Mouse (Mus musculus): ENCODE measurements at regions not wholly inside any gene's neighbourhood (a gene's known extent, or its start where the extent isn't known, plus 50 kb on each side); places are given as distances from the start of the nearest gene placed in this dataset.

DNA sequence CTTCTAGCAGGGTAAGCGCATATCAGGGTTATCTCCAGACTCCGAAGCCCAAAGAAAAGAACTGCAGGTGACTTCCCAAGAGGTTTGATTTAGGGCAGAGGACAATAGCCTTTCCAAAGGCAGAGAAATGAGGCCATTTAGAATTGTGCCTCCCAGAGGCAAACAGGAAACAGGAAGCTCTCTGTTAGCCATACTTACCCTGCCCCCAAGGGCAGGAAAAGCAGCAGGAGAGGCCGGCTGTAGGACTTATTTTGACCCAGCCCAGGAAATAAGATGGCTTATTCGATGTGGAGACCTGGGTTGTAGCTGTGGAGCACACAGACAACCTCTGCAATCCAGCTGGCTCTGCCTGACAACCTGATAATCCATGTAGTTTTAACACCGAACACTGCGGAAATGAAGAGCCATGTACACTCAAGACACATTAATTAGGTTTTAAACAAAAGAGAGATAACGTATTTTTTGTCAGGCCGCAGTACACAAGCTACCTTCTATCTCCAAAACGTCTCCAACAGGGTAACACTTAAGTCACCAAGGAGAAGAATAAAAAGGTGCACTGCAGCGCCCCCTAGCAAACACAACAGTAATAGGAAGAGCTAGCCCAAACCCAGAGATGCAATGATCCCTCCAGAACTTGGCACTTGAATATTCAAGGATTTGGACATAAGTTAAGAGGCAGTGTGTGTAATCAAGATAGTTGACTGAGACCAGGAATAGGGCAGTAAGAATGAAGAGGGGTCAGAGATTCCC lies 62.4 kb upstream of the Kdr start:
- 59% methylated on average over 10 of the region's 10 CpGs for whole genome bisulfite sequencing
- Histone ChIP-seq H3K4me1 (ENCODE audit: control insufficient read depth, insufficient read depth, low read length) (no peaks in the 10 kb centered on the region; the same call in 1 of the 2 replicates), H3K4me2 (ENCODE audit: low read depth, low read length) (no peak overlapping the region), H3K27ac (ENCODE audit: low read length) (no peak overlapping the region), H3K4me3 (replicated peaks; ENCODE audit: low read length) (no peak overlapping the region), H3K9ac (ENCODE audit: low read length) (no peak overlapping the region), H3K36me3 (ENCODE audit: control insufficient read depth, insufficient read depth, low read length) (no peaks in the 10 kb centered on the region), H3K27me3 (ENCODE audit: control insufficient read depth, insufficient read depth, low read length) (no peaks in the 10 kb centered on the region), H3K9me3 (replicated peaks; ENCODE audit: control insufficient read depth, low read length) (no peaks in the 10 kb centered on the region)
- ATAC-seq (ENCODE audit: insufficient read depth, low FRiP score) = no peak

DNA sequence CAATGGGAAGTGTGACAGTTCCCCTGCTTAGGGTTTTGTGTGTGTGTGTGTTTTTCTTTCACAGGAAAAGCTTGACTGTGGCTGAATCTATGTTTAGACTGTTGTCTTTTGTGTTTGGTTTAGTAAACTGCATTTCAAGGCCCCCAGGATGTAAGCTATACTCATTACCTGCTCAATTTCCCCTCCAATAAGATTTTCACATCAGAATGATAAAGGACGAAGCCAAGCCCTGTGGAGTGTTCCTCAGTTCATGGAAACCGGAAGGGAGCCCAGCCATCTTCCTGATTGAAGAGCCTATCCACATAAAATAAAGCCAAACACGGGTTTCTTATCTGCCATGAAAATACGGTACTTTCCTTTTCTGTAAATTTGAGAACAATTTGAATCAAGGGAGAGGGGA lies 50.5 kb upstream of the Kdr start:
- Histone ChIP-seq H3K9me3 (replicated peaks; ENCODE audit: control insufficient read depth, low read length) (no peaks in the 10 kb centered on the region), H3K27ac (ENCODE audit: low read length) (no peak overlapping the region), H3K36me3 (ENCODE audit: control insufficient read depth, insufficient read depth, low read length) (no peaks in the 10 kb centered on the region), H3K4me3 (replicated peaks; ENCODE audit: low read length) (no peak overlapping the region), H3K9ac (ENCODE audit: low read length) (no peak overlapping the region), H3K27me3 (ENCODE audit: control insufficient read depth, insufficient read depth, low read length) (no peaks in the 10 kb centered on the region), H3K4me2 (ENCODE audit: low read depth, low read length) (no peak overlapping the region), H3K4me1 (ENCODE audit: control insufficient read depth, insufficient read depth, low read length) (no peaks in the 10 kb centered on the region)
- 39% methylated on average over 4 of the region's 4 CpGs for WGBS
- ATAC-seq (ENCODE audit: insufficient read depth, low FRiP score) = no peak
